Comparison of ENCODE assay signal across 7 mouse cellular contexts in genomic region chr9:65631354-65632021, GRCm38 (mm10). TPM values are rescaled to one million over a fixed set of nuclear protein-coding genes. Genes with fewer than 3 reads are reported as not detected.
A peak's percentile ranks its signal among the peaks of the same experiment; 100 is the strongest.
DNase-seq lines count a peak whose midpoint lies in the region; ATAC-seq and TF ChIP-seq lines count a peak whose summit lies in the region.

No protein-coding gene starts in this region.

- peaks cover 2% of the 10 kb centered on the region; the same call in 1 of the 2 replicates for H3K27me3 ChIP-seq in testis, adult 2 months (ENCODE audit: control insufficient read depth, insufficient read depth, low read length)
- H3K27me3 ChIP-seq in forebrain, embryonic 16.5 days (replicated peaks; ENCODE audit: control insufficient read depth, insufficient read depth, low read length), result peaks cover 25% of the 10 kb centered on the region
- H3K27me3 ChIP-seq in liver, adult 2 months (ENCODE audit: control insufficient read depth, insufficient read depth, low read length), result no peaks in the 10 kb centered on the region
- peaks cover 10% of the 10 kb centered on the region for H3K27me3 ChIP-seq in stomach, embryonic 16.5 days (ENCODE audit: control insufficient read depth, insufficient read depth, low read length)

- no peak overlapping the region for H3K9ac ChIP-seq in forebrain, embryonic 16.5 days (replicated peaks; ENCODE audit: low read depth, low read length)
- H3K9ac ChIP-seq in liver, adult 2 months (ENCODE audit: low read depth, low read length), result peak overlapping the region; percentile 96
- H3K9ac ChIP-seq in stomach, embryonic 16.5 days (ENCODE audit: low read length), result peak overlapping the region; percentile 79

- TF ChIP-seq CTCF in testis, adult 2 months (IDR thresholded peaks at IDR 0.05; ENCODE audit: control insufficient read depth, insufficient read depth, insufficient replicate concordance, low read depth, low read length), result no peak
- TF ChIP-seq CTCF in liver, adult 2 months (IDR thresholded peaks at IDR 0.05; ENCODE audit: low read depth, low read length), result no peak

- ATAC-seq in forebrain, embryonic 16.5 days, result no peak
- no peak for ATAC-seq in stomach, embryonic 16.5 days (ENCODE audit: insufficient read depth, low FRiP score)
- ATAC-seq in activated CD4-positive, CD25-positive, alpha-beta regulatory T cell, adult 4 months, result no peak

- 26% methylated on average over 16 of the region's 16 CpGs for WGBS in forebrain, embryonic 16.5 days
- WGBS in liver, adult 2 months, result 30% methylated on average over 16 of the region's 16 CpGs
- WGBS in stomach, embryonic 16.5 days, result 34% methylated on average over 16 of the region's 16 CpGs

- no peaks in the 10 kb centered on the region for H3K9me3 ChIP-seq in forebrain, embryonic 16.5 days (ENCODE audit: control insufficient read depth, low read length)
- H3K9me3 ChIP-seq in stomach, embryonic 16.5 days (replicated peaks; ENCODE audit: control insufficient read depth, low read length), result no peaks in the 10 kb centered on the region

- no peak overlapping the region; the same call in 1 of the 2 replicates for H3K27ac ChIP-seq in testis, adult 2 months (ENCODE audit: control insufficient read depth, insufficient read depth, low read depth, low read length)
- H3K27ac ChIP-seq in forebrain, embryonic 16.5 days (ENCODE audit: low read length), result no peak overlapping the region
- peak overlapping the region; percentile 92 for H3K27ac ChIP-seq in liver, adult 2 months (replicated peaks; ENCODE audit: insufficient read depth, low read depth, low read length)
- H3K27ac ChIP-seq in stomach, embryonic 16.5 days (ENCODE audit: low read length), result no peak overlapping the region

- peaks cover 27% of the 10 kb centered on the region; the same call in 1 of the 2 replicates for H3K79me2 ChIP-seq in liver, adult 2 months (ENCODE audit: control insufficient read depth, insufficient read depth, low read length)

- peaks cover 16% of the 10 kb centered on the region for H3K4me1 ChIP-seq in testis, adult 2 months (ENCODE audit: control insufficient read depth, insufficient read depth, low read length)
- H3K4me1 ChIP-seq in forebrain, embryonic 16.5 days (replicated peaks; ENCODE audit: control insufficient read depth, insufficient read depth, low read length), result peaks cover 22% of the 10 kb centered on the region
- H3K4me1 ChIP-seq in liver, adult 2 months (ENCODE audit: control insufficient read depth, insufficient read depth, low read length), result peaks cover 11% of the 10 kb centered on the region; the same call in 1 of the 2 replicates
- H3K4me1 ChIP-seq in stomach, embryonic 16.5 days (ENCODE audit: control insufficient read depth, insufficient read depth, low read length), result peaks cover 9% of the 10 kb centered on the region; the same call in 1 of the 2 replicates

- DNase-seq in testis, postnatal 10 days (ENCODE audit: low spot score), result no peak
- DNase-seq in liver, adult 2 months (ENCODE audit: extremely low read depth, low read depth, low spot score), result no peak
- no peak for DNase-seq in c-Kit-positive CD71-positive TER-119-positive erythroid progenitor cells, embryonic 14.5 days (ENCODE audit: low spot score)

- peak overlapping the region; percentile 91 for H3K4me3 ChIP-seq in testis, adult 2 months (ENCODE audit: control insufficient read depth, low read depth, low read length)
- peak overlapping the region; percentile 72 for H3K4me3 ChIP-seq in forebrain, embryonic 16.5 days (replicated peaks; ENCODE audit: low read length)
- peak overlapping the region; percentile 86 for H3K4me3 ChIP-seq in liver, adult 2 months (ENCODE audit: insufficient read depth, low read depth, low read length)
- peak overlapping the region; percentile 76 for H3K4me3 ChIP-seq in stomach, embryonic 16.5 days (replicated peaks; ENCODE audit: low read length)

- no peaks in the 10 kb centered on the region for H3K36me3 ChIP-seq in testis, adult 2 months (ENCODE audit: control insufficient read depth, insufficient read depth, low read length)
- H3K36me3 ChIP-seq in forebrain, embryonic 16.5 days (ENCODE audit: control insufficient read depth, insufficient read depth), result no peaks in the 10 kb centered on the region
- no peaks in the 10 kb centered on the region for H3K36me3 ChIP-seq in liver, adult 2 months (ENCODE audit: control insufficient read depth, insufficient read depth, low read length)
- H3K36me3 ChIP-seq in stomach, embryonic 16.5 days (ENCODE audit: control insufficient read depth, insufficient read depth, low read length), result no peaks in the 10 kb centered on the region

- H3K4me2 ChIP-seq in forebrain, embryonic 16.5 days (ENCODE audit: low read length), result peak overlapping the region; percentile 100
- H3K4me2 ChIP-seq in stomach, embryonic 16.5 days (ENCODE audit: low read depth, low read length), result peak overlapping the region; percentile 87

- TF ChIP-seq POLR2A in testis, adult 2 months (IDR thresholded peaks at IDR 0.05; ENCODE audit: control insufficient read depth, low read depth, low read length), result no peak
- no peak for TF ChIP-seq POLR2A in liver, adult 2 months (IDR thresholded peaks at IDR 0.05; ENCODE audit: extremely low read depth, insufficient read depth, low read length)

RNA-seq across cellular contexts. Expression of gene Rbpms2, which starts 2.0 kb away (rescaled TPM):
- polyA plus RNA-seq in testis, adult 2 months (2012; rRNA removed), result 11.5 and 14.1 TPM in 2 replicates
- polyA plus RNA-seq in forebrain, embryonic 16.5 days (2015; fragmentation: Nextera tagmentation; extraction: Ambion mirVana), result 3.2 and 3.4 TPM in 2 replicates
- 9.8 and 13.2 TPM in 2 replicates for total RNA-seq in liver, adult 2 months (2014; rRNA removed)
- 110 and 121 TPM in 2 replicates for polyA plus RNA-seq in liver, adult 2 months (2012; rRNA removed)
- 20.4 and 22.9 TPM in 2 replicates for polyA plus RNA-seq in stomach, embryonic 16.5 days (2015; fragmentation: Nextera tagmentation; extraction: Ambion mirVana)
- polyA plus RNA-seq in activated CD4-positive, CD25-positive, alpha-beta regulatory T cell, adult 4 months (2017; shearing (Covaris generic)), result 1 to 10 TPM in 1 of 2 experiments, under 1 TPM in 1; 0.65 to 1.1 TPM

RNA-seq across cellular contexts. Expression of gene Oaz2, which starts 36.3 kb away (rescaled TPM):
- polyA plus RNA-seq in testis, adult 2 months (2012; rRNA removed), result 147 and 148 TPM in 2 replicates
- 345 and 364 TPM in 2 replicates for polyA plus RNA-seq in forebrain, embryonic 16.5 days (2015; fragmentation: Nextera tagmentation; extraction: Ambion mirVana)
- total RNA-seq in liver, adult 2 months (2014; rRNA removed), result 14.7 and 20.6 TPM in 2 replicates
- 27.5 and 29.6 TPM in 2 replicates for polyA plus RNA-seq in liver, adult 2 months (2012; rRNA removed)
- polyA plus RNA-seq in stomach, embryonic 16.5 days (2015; fragmentation: Nextera tagmentation; extraction: Ambion mirVana), result 200 and 218 TPM in 2 replicates
- polyA plus RNA-seq in activated CD4-positive, CD25-positive, alpha-beta regulatory T cell, adult 4 months (2017; shearing (Covaris generic)), result 10 to 100 TPM; 32.3 to 36.5 TPM

RNA-seq across cellular contexts. Expression of gene Pif1, which starts 44.5 kb away (rescaled TPM):
- 0.40 and 0.79 TPM in 2 replicates for polyA plus RNA-seq in testis, adult 2 months (2012; rRNA removed)
- 8.9 and 10.2 TPM in 2 replicates for polyA plus RNA-seq in forebrain, embryonic 16.5 days (2015; fragmentation: Nextera tagmentation; extraction: Ambion mirVana)
- 0.20 TPM in 1 of 2 replicates, not detected in the other for total RNA-seq in liver, adult 2 months (2014; rRNA removed)
- polyA plus RNA-seq in liver, adult 2 months (2012; rRNA removed), result 0.04 TPM in 1 of 2 replicates, not detected in the other
- polyA plus RNA-seq in stomach, embryonic 16.5 days (2015; fragmentation: Nextera tagmentation; extraction: Ambion mirVana), result 12.2 and 12.7 TPM in 2 replicates
- 1 to 10 TPM; 2.4 to 2.6 TPM for polyA plus RNA-seq in activated CD4-positive, CD25-positive, alpha-beta regulatory T cell, adult 4 months (2017; shearing (Covaris generic))

RNA-seq across cellular contexts. Expression of gene Plekho2, which starts 51.6 kb away (rescaled TPM):
- 67.0 and 72.5 TPM in 2 replicates for polyA plus RNA-seq in testis, adult 2 months (2012; rRNA removed)
- polyA plus RNA-seq in forebrain, embryonic 16.5 days (2015; fragmentation: Nextera tagmentation; extraction: Ambion mirVana), result 4.7 and 5.7 TPM in 2 replicates
- total RNA-seq in liver, adult 2 months (2014; rRNA removed), result 1.4 and 2.2 TPM in 2 replicates
- 2.9 and 5.4 TPM in 2 replicates for polyA plus RNA-seq in liver, adult 2 months (2012; rRNA removed)
- 21.4 and 23.0 TPM in 2 replicates for polyA plus RNA-seq in stomach, embryonic 16.5 days (2015; fragmentation: Nextera tagmentation; extraction: Ambion mirVana)
- 10 to 100 TPM; 48.8 to 64.6 TPM for polyA plus RNA-seq in activated CD4-positive, CD25-positive, alpha-beta regulatory T cell, adult 4 months (2017; shearing (Covaris generic))
